Mouse (Mus musculus) right cerebral cortex, postnatal 25 days (tissue): ENCODE data around the gene Chd8.
"Not testable (repeated sequence)": the region's sequence is repeated elsewhere in the genome, so short reads cannot be mapped to it uniquely, and the experiment has no call there.

Experiments
- DNase-seq: peaks from one replicate; pipeline ENCODE4 v3.0.0; 2022

The Chd8 gene

DNA sequence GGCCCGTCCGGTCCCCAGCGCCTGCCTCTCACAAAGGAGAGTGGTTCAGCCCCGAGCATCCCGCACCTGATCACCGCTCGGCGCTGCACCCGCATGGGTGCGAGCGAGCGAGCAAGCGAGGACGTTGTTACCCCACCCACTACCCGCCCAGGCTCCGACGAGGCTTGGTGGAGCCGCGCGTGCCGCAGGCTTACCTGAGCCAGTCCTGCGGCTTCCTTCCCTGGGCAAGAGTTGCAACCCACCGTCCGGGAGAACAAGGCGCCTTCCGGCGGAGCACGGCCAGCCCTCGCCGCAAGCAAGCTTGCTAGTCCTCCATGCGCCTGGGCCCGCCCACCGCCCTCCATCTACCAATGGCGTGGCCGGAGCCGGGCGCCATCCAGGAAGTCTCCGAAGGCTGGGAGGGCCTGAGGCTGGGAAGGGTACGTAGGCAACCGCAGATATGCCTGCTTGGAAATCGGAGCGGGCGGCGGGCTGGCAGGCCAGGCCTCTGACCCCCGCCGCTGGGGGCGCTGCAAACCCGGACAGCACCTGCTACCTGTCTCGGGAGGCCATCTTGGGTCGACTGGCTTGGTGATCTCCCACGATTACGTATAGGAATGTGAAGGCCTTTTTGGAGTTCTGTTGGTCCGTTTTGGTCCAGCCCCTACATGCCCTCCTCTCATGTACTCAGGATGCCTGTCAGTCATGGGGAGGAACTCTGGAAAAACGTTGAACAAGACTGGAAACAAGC, at the start of gene Chd8:
Chd8 (minus strand) TSS at position 297 of the 730 bp plus-strand sequence.
- peak; percentile 99 for DNase-seq

DNA sequence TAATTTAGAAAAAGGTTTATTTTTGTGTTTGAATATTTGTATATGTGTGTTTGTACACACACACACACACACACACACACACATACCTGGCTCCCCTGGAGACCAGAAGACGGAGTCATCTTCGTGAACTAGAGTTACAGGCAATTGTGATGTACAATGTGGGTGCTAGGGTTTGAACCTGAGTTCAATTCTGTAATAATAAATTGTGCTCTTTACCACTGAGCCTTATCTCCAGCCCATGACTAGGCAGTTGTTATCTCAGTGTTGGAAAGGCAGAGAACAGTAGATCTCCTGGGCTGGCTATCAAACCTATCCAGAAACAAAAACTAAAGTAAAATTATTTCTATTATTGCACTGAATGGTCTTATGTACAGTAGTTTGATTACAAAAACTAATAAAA, 48.5 kb upstream of the Chd8 start:
- DNase-seq, result no peak

DNA sequence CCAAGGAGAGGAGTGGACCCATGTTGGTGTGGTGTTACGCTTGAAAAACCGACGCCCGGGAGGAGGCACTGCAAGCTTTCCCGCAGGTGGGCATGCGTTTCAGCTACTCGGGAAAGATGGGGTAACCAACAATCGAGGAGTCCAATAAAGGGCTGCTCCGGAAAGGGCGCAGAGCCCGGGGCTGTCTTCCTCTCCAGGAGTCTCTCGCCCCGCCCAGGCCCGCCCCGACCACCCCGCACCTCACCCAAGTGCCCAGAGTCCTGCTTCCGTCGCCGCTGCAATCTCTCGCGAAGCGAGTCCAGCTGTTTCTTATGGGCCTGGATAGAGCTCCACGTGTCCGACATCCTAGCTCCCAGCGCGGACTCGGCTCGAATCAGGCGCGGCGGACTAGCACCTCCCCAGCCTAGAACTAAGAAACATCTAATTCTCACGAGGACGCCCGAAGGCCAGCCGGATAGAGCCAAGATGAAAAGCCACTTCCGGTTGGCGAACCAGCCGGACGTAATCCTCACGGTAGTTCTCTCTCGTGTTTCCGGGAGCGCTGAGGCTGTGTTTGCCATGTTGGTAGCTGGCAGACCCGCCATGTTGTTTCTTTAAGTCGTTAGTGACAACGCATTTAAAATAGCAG, 47.2 kb upstream of the Chd8 start, which contains the start of gene Mettl3:
Mettl3 (minus strand) TSS at position 485 of the 628 bp plus-strand sequence.
- DNase-seq, result peak; percentile 89

DNA sequence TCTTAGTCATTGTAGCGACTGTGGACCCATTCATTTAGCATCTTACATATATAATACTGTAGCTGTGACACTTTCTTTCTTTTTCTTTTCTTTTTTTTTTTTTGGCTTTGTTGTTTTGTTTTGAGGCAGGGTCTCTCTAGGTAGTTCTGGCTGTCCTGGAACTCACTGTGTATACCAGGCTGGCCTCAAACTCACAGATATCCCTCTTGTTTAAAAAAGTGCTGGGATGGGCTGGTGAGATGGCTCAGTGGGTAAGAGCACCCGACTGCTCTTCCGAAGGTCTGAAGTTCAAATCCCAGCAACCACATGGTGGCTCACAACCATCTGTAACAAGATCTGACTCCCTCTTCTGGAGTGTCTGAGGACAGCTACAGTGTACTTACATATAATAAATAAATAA, 45.9 kb upstream of the Chd8 start:
- DNase-seq, result not testable (repeated sequence)

DNA sequence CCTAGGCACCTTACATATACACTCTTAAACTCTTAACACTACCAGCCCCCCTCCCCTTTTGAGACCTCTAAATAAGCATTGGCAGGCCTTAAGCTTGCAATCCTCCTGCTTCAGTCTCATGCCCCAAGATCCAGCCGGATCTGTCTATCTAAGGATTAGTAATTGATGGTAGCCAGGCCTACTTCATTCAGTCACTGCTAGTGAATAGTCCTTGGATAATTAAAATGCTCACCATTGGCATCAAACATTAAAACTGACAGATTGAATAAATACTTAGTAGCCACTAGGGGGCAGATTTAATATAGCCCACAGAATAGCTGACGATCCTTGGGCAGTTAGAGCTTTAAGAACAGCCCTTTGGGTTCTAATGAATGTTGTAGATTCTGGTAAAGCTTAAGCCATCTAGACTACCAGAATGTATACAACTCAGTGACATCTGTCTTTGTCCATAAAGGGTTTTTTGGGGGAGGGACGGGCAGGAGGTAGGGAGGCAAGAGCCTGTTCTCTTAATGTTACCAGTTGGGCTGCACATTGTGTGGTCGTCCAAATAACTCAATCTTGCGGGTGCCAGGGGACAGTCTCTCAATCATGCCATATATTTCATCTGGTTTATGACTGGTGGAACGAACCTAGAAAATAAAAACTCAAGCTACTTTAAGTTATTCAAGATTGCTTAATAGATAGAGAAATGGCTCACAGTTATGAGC, 38.1 kb upstream of the Chd8 start:
- no peak for DNase-seq

DNA sequence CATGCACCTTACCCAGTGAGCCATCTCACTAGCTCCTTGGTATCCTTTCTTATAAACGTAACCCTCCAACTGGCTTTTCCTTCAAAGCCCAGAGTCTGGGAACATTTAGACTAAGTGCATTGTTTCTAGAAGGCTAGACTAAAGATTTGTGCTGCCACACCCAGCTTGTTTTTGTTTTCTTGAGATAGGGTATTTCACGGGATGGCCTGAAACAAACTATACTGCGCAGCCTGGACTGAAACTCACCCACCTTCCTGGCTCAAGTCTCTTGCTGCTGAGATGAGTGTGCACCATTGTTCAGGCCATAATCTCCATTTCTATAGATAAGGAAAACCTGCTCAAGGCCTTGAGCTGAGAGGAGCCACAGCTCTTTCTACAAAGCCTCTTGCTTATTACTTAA, 26.6 kb upstream of the Chd8 start:
- DNase-seq, result no peak

DNA sequence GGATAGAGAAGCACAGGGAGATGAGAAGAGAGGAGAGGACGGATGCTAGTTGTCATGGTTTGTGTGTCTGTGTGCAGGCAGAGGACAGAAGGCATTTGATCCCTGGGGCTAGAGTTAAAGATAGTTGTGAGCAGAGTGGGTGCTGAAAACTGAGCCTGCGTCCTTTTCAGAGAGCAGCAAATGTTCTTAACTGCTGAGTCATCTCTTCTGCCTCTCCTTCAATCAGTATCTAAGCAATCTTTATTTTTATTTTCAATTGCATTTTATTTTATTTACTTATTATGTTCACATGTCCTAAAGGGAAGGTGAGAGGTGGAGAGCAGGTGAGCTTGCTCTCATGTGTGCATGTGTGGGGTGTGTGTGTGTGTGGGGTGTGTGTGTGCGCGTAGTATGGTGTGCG, 26.0 kb upstream of the Chd8 start:
- DNase-seq, result no peak

DNA sequence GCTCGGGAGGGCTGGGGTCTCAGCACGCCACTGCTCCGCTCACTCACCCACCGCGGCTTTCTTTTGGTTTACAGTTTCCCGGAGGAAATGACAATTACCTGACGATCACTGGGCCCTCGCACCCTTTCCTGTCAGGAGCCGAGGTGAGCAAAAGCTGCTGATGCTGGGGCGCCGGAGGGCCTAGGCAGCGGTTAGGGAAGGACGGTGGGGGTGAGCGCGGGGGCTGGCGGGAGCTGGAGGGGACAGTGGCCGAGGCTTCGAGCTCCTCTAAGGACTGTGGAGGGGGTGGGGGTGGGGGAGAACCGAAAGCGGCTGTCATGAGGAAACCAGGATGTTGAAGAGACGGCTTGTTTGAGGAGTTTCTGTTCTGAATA, 22.2 kb upstream of the Chd8 start:
- no peak for DNase-seq

DNA sequence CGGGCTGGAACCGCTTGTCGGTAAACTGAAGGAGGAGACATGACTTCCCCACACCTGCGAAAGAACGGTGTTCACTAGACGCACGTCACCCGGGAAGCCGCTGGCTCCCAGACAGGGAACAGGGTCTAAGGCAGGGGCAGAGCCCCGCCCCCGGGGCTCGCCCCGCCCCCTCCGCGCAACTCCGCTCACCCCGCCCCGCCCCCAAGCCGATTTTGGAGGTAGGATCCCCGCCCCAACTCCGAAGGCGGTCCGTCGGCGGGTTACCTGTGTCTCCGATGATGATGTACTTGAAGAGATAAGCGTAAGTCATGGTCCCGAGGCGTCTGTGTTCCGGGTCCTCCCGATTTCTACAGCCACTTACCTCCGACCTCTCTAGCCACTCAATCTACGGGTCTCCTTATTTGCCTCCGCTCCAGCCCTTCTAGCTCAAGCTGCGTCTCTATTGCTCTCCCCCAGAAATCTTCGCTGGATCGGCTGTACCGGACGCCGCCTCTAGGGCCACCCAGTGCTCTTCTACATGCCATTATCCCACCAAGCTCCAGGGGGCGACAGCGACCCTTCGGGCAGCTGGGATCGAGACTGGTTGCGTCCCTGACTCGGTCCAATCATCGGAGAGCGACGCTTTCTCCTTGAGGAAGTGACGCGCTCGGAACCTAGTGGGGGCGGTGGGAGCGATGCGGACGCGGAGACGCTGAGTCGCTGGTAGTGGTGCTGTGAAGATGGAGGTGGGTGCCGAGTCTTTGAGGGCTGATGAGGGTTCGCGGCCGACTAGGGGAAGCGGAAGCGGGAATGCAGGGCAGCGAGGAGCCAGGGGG, 21.6 kb upstream of the Chd8 start, which contains the start of the genes Tox4 and Rab2b:
Tox4 (plus strand) TSS at position 215 of the 815 bp plus-strand sequence.
Rab2b (minus strand) TSS at position 614 of the 815 bp plus-strand sequence.
- peak; percentile 99 for DNase-seq

DNA sequence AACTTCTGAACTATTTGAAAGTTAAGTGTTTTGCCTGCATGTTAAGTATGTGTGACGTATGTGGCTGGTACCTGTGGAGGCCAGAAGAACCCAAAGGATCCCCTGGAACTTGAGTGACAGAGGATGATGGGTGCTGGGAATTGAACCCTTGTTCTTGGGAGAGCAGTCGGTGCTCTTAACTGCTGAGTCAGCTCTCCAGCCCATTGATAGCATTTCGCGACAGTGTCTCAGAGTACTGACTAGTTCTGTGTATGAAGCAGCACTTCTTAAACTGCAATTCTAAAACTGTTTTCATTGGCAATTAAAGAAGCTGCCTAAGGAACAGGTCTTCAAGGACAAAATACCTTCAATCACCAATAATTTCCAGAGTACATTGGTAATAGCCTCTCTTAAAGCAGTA, 19.6 kb upstream of the Chd8 start:
- DNase-seq, result no peak

DNA sequence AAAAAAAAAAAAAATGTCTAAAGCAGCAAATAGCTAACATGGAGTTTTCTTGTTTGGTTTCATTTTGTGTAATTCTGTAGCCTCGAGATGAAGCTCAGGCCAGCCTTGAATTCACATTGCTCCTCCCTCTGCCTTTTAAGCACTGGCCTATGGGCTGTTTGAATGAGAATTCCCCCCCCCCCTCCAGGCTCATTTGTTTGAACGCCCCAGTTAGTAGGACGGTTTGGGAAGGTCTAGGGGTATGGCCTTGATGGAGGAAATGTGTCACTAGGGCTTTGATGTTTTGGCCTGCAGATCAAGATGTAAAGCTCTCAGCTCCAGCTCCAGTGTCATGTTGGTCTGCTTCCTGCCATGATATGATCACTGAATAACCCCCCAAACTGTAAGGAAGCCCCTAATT, 15.2 kb upstream of the Chd8 start:
- DNase-seq, result no peak

DNA sequence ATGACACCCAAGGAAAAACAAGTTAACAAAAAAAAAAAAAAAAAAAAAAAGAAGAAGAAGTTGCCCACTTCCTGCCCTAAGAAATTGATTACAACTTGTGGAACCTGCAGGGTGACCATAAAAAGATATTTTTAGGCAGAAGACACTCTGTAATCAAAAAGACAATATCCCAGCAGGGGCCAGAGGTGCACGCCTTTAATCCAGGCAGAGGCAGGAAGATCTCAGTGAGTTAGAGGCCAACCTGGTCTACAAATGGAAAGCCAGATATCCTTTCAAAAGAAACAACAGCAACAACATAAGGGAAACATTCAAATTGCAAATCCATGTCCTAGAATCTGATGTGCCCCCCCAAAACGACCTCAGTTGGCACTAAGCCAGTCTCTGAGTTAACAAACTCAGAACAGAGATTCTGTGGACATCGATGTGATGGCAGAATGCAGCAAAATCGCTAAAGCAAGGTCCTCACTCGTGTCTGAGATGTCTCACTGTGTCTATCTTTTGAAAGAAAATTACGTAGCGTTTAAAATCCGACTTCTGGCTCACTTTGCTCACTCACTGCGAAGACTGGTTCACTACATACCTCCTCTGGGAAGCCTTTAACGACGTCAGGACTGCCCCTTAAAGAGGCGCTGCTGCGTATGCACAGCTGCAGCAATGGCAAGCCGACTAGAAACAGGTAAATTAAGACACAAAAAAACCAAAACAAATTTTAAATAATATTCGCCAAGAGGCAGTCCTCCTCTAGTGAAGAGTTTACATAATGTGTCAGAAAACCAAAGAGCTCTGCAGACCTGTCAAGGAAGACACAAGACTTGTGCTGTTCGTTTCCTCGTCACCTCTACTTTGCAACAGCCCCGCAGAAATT, 1.0 kb downstream of the Chd8 start:
- DNase-seq, result peak; percentile 16

DNA sequence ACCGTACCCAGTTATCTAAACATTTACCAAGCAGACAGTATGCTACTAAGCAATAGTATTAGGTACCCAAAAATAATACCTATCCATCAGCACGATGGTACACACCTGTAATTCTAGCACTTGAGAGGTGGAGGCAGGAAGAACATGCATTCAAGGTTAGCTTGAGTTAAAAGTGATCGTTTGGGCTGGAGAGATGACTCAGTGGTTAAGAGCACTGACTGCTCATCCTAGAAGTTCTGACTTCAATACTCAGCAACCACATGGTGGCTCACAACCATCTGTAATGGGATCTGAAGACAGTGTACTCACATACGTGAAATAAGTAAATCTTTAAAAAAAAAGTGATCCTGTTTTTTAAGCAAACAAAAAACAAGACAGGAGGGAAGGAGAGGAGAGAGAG, 11.5 kb downstream of the Chd8 start:
- no peak for DNase-seq

DNA sequence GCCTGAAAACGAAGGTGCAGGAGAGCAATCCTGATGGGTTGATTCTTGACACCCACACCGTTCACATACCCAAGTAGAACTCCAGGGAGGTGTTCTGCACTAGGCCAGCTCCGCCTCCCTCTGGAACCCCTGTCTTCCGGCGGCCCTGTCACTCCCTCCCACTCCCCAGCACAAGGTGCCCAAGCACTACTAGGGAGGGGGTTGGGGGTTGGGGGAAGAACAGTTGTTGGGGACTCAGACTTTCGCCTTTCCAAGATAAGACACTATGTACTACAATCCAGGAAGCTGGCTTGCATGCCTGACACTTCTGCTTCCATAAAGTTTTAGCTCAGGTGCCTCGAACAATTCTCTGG, 12.9 kb downstream of the Chd8 start:
- no peak for DNase-seq

DNA sequence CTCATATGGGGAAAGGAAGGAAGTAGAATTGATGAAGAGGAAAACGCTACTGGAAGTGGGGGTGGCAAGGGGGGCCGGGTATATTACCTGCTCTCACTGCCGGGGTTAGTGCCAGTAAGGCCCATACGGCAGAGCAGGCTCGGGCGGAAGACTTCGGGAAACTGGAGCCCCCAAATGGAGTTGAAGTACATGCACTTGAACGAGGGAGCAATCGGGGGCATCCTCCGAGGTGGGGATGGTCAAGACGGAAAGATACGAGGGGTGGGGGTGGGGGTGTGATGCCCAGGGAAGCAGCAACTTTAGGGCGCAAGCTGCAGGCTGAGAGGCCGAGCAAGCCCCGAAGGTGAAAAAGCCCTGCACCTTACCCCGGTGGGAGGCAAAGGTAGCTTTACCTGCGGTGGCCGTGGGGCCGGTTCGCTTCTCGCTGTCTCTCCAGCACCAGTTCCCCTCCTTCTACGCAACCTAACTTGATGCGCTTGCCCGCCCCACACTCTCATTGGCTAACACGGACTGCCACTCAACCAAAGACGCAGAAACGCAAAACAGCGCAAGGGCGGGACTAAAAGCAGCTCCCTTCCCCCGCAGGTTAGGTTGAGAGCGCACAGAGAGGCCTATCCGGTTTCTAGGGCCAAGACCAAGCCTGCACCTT, 13.4 kb downstream of the Chd8 start:
- DNase-seq, result peak; percentile 98

DNA sequence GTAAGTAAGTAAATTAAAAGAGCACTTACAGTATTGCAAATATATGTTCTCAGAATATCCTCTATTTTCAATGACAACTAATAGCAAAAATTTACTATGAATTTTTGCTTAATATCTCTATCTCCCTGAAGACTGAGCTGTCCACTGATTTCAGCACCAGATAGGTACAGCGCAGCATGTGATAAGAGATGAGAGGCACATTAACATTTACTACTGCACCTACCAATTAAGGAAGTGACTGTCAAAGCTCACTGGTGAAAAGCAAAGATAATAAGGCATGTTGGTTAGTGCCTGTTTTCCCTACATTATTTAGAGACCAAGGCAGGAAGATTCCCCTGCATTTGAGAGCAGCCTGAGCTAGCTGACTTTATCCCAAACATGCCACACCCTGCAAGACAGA, 21.4 kb downstream of the Chd8 start:
- DNase-seq, result no peak

DNA sequence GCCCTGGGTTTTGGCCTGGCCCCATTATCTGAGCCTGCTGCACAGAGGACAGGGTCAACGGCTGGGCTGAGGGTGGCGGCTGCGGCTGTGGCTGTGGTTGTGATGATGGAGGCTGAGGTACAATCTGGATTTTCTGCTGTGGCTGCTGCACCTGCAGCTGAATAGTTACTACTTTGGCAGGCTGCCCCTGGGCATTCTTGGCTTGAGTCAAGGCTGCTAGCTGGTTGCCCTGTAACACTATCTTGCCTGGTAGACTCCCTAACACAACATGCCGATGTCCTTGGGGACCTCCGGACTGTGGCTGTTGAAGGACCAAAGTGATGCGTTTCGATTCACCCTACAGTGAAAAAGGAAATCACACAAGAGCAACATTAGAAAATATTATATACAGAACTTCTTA, 22.4 kb downstream of the Chd8 start:
- no peak for DNase-seq

DNA sequence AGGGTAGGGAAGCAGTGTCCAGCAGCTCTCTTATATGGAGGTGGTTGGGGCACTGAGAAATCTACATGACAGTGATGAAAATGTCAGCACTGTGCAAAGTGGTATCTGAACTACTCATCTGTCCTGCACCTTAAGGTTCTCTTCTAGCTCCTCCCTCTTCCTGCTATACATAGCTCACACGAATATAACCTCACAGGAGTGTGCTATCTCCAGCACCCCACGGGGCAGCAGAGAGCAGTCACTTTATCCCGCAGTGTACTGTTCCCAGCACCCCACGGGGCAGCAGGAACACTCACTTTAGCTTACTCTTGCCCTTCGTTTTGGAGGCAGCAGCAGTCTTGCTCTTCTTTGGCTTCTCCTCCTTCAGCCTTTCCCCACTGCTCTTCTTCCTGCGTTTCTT, 25.3 kb downstream of the Chd8 start:
- no peak for DNase-seq

DNA sequence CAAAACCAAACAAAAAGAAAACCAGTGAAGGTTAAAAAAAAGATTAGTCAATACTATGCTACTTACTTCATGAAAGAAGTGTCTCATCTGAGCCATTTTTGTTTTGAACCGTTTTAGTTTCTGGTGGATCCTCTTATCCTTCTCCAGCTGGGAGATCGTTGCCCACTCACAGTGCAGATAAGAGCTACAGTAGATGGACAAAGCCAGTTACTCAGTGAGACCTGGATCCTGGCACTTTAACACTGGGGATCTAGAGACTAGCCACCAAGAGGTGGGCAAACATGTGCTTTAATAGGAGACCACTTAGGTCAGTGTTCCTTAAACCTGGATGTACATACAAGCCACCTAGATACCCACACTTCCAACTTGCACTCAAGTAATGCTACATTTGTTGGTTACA, 31.6 kb downstream of the Chd8 start:
- DNase-seq, result no peak

DNA sequence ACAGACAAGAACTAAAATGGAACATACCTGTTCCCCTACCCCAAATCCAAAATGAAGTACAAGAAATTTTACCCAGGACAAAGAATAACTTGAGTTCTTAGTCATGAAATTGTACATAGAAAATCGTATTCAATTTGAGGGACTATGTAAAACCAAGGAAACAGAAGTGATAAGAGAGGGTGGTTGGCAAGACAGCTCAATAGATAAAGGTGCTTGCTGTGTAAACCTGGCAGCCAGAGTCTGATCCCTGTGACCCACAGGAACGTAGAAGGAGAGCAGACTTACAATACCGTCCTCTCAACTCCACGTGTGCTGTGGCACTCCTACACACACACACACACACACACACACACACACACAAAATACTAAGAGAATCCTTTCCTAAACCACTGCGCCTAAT, 40.3 kb downstream of the Chd8 start:
- DNase-seq, result no peak

DNA sequence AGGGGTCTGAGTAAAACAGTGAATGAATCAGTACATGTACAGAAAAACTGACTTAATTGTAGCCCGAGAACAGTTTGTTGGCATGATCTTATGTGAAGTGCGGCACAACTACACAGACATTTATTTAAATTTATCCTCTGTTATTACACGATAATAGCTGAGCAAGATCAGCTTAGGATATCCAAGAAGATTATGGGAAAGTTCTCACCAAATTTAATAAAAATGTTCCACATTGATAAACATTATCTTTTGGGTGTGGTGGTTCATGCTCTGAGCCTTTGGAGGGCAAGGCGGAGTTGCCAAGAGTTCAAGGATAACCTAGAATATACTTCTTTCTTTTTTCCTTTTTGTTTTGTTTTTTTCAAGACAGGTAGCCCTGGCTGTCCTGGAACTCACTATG, 58.2 kb downstream of the Chd8 start:
- DNase-seq, result no peak

DNA sequence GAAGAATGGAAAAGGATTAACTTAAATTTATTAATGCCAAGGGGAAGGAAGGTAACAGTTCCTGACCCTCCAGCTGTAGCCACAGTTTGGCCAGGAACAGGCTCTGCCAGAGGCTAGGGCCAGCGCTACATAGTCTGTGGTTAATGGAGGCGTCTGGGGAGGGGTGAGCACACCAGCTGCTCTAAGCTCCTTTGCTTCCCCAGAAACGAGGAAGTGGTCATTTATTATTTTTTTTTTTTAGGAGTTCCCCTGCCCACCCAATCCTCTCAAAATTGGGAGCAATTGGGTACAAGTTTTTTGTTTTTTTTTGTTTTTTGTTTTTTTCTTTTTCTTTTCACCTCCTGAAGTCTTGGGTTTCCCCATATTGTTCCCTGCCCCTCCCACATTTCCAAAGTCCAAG, 59.4 kb downstream of the Chd8 start:
- DNase-seq, result no peak
